Mouse (Mus musculus): ENCODE results near the gene Coro1c. TPM values are rescaled to one million over a fixed set of nuclear protein-coding genes. Genes with fewer than 3 reads are reported as not detected.

The Coro1c gene
- polyA plus RNA-seq, 1 experiment from 2014 or later, result 163 TPM

GRCm38 (mm10) chr5:113939263-113939900 is 30.8 kb upstream of the Coro1c start:
- H3K4me1 ChIP-seq, result peaks cover 37% of the 10 kb centered on the region
- H3K27me3 ChIP-seq (ENCODE audit: insufficient read depth, poor library complexity, severe bottlenecking), result no peaks in the 10 kb centered on the region
- H3K4me3 ChIP-seq, result no peak overlapping the region
- WGBS, result 54% methylated on average over 12 of the region's 12 CpGs
- no peak for DNase-seq (ENCODE audit: low spot score)
- H3K9me3 ChIP-seq, result no peaks in the 10 kb centered on the region
- peaks cover 49% of the 10 kb centered on the region for H3K36me3 ChIP-seq
- H3K27ac ChIP-seq, result no peak overlapping the region

GRCm38 (mm10) chr5:113937650-113938049 is 29.1 kb upstream of the Coro1c start:
- H3K27me3 ChIP-seq (ENCODE audit: insufficient read depth, poor library complexity, severe bottlenecking), result no peaks in the 10 kb centered on the region
- no peak for DNase-seq (ENCODE audit: low spot score)
- H3K27ac ChIP-seq, result peak overlapping the region; percentile 79
- H3K36me3 ChIP-seq, result peaks cover 32% of the 10 kb centered on the region
- H3K4me3 ChIP-seq, result no peak overlapping the region
- WGBS, result 46% methylated on average over 7 of the region's 7 CpGs
- no peaks in the 10 kb centered on the region for H3K9me3 ChIP-seq
- peaks cover 39% of the 10 kb centered on the region for H3K4me1 ChIP-seq

DNA sequence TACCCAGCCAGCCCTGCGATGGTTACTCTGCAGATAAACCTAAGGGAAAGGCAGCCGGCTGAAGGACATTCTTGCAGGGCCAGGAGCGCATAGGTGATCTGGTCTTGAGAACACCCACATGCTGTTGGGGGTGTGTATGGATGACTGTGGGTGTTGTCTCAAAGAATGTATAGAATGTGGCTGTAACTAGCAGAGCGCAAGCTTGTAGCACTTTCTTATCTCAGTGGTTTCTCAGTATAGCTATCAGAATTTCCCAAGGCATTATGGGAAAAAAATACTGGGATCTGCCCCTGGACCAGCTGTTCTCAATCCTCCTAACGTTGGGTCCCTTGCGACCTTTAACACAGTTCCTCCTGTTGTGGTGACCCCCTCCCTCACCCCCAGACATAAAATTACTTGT is 25.3 kb upstream of the Coro1c start:
- H3K27me3 ChIP-seq (ENCODE audit: insufficient read depth, poor library complexity, severe bottlenecking), result no peaks in the 10 kb centered on the region
- H3K36me3 ChIP-seq, result 0 out of 2 replicates have a peak, but pooled peaks cover 5% of the 10 kb centered on the region
- DNase-seq (ENCODE audit: low spot score), result no peak
- WGBS, result 35% methylated on average over 6 of the region's 6 CpGs
- H3K4me3 ChIP-seq, result no peak overlapping the region
- H3K27ac ChIP-seq, result peak overlapping the region; percentile 59
- no peaks in the 10 kb centered on the region for H3K9me3 ChIP-seq
- peaks cover 51% of the 10 kb centered on the region for H3K4me1 ChIP-seq

- no peak for DNase-seq (ENCODE audit: low spot score)
- no peak overlapping the region for H3K4me3 ChIP-seq
- H3K4me1 ChIP-seq, result peaks cover 47% of the 10 kb centered on the region
- H3K27me3 ChIP-seq (ENCODE audit: insufficient read depth, poor library complexity, severe bottlenecking), result no peaks in the 10 kb centered on the region
- 0 out of 2 replicates have a peak, but pooled peaks cover 2% of the 10 kb centered on the region for H3K36me3 ChIP-seq
- peak overlapping the region; percentile 59 for H3K27ac ChIP-seq
- 78% methylated on average over 4 of the region's 4 CpGs for WGBS
- H3K9me3 ChIP-seq, result peaks cover under 1% of the 10 kb centered on the region; the same call in 1 of the 2 replicates
Observed at GRCm38 (mm10) chr5:113933480-113933879, 24.9 kb upstream of the Coro1c start.

DNA sequence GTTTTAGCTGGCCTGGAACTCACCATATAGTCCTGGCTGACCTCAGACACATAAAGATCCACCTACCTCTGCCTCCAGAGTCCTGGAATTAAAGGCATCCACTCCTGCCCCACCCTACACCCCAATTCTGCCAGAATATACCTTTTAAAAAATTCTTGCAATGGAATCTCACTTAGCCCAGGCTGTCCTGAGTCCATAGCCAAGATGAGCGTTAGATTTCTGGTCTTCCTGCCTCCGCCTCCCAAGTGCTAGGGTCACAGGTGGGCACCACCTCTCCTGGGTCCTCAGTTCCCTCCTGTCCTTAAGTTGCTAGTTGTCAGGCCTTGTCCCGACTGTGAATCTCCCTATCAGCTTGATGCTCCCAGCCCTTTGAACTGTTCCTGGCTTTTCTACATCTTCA is 23.8 kb upstream of the Coro1c start:
- Histone ChIP-seq H3K4me3 (no peak overlapping the region), H3K4me1 (peaks cover 35% of the 10 kb centered on the region), H3K36me3 (peaks cover 5% of the 10 kb centered on the region; the same call in 1 of the 2 replicates), H3K27me3 (ENCODE audit: insufficient read depth, poor library complexity, severe bottlenecking) (no peaks in the 10 kb centered on the region), H3K9me3 (peaks cover 11% of the 10 kb centered on the region; the same call in 1 of the 2 replicates), H3K27ac (no peak overlapping the region; the same call in none of the 2 replicates)
- DNase-seq (ENCODE audit: low spot score), result no peak
- 69% methylated on average over 3 of the region's 3 CpGs for WGBS

DNA sequence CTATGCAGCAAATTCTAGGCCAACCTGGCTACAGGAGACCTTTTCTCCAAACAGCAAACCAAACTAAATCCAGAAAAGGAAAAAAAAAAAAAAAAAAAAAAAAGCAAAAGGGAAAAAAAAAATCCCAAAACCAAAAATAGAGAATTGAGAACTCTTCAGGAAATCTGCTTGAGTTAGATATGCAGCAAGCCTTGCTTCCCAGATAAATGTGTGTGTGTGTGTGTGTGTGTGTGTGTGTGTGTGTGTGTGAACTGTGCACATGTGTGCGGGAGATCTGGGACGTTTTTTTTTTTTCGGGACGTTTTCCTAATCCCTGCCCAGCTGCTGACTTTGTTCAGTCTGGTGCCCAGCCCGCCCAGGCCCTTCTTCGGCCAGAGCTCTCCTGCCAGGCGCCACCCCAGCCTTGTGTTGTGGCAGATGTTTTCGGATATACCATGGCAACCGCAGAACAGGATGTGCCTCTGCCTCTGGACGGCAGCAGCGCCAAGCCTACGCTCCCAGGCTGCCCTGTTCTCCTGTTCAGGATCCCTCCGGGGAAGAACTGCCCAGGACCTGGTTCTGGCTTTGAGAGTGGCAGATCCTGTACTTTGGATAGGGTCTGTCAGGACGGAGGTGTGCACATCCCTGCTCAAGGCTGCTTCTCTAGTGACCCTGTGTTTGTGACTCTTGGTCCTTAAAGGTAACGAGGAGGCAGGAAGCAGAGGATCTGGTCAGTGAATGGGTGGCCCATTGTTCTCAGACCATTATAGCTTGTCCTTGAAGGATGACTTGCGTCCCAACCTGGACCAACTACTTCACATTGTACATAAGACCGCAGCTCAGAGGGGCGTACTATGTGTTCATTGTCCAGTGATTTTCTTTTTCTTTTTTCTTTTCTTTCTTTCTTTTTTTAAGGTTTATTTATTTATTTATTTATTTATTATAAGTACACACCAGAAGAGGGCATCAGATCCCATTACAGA is 22.4 kb upstream of the Coro1c start:
- DNase-seq (ENCODE audit: low spot score), result peak; percentile 91

GRCm38 (mm10) chr5:113929950-113930647 is 21.5 kb upstream of the Coro1c start:
- peaks cover 5% of the 10 kb centered on the region; the same call in 1 of the 2 replicates for H3K36me3 ChIP-seq
- peaks cover 11% of the 10 kb centered on the region; the same call in 1 of the 2 replicates for H3K9me3 ChIP-seq
- peak overlapping the region; percentile 71 for H3K27ac ChIP-seq
- no peaks in the 10 kb centered on the region for H3K27me3 ChIP-seq (ENCODE audit: insufficient read depth, poor library complexity, severe bottlenecking)
- H3K4me1 ChIP-seq, result peaks cover 43% of the 10 kb centered on the region
- H3K4me3 ChIP-seq, result no peak overlapping the region
- DNase-seq (ENCODE audit: low spot score), result no peak
- WGBS, result 49% methylated on average over 10 of the region's 10 CpGs

More for the DNA sequence above, 22.4 kb upstream of the Coro1c start:
- H3K4me3 ChIP-seq, result peak overlapping the region; percentile 37; the same call in 1 of the 2 replicates
- peak overlapping the region; percentile 77 for H3K27ac ChIP-seq
- H3K4me1 ChIP-seq, result peaks cover 36% of the 10 kb centered on the region
- H3K9me3 ChIP-seq, result peaks cover 11% of the 10 kb centered on the region; the same call in 1 of the 2 replicates
- H3K36me3 ChIP-seq, result peaks cover 5% of the 10 kb centered on the region; the same call in 1 of the 2 replicates
- no peaks in the 10 kb centered on the region for H3K27me3 ChIP-seq (ENCODE audit: insufficient read depth, poor library complexity, severe bottlenecking)
- 33% methylated on average over 18 of the region's 18 CpGs for WGBS

GRCm38 (mm10) chr5:113929526-113929925 is 21.0 kb upstream of the Coro1c start:
- Histone ChIP-seq H3K4me1 (peaks cover 42% of the 10 kb centered on the region), H3K27ac (peak overlapping the region; percentile 71; the same call in 1 of the 2 replicates), H3K36me3 (peaks cover 5% of the 10 kb centered on the region; the same call in 1 of the 2 replicates), H3K9me3 (peaks cover 11% of the 10 kb centered on the region; the same call in 1 of the 2 replicates), H3K27me3 (ENCODE audit: insufficient read depth, poor library complexity, severe bottlenecking) (no peaks in the 10 kb centered on the region), H3K4me3 (no peak overlapping the region)
- no peak for DNase-seq (ENCODE audit: low spot score)
- WGBS, result 55% methylated on average over 10 of the region's 10 CpGs

- no peaks in the 10 kb centered on the region for H3K27me3 ChIP-seq (ENCODE audit: insufficient read depth, poor library complexity, severe bottlenecking)
- H3K4me3 ChIP-seq, result no peak overlapping the region
- peaks cover 11% of the 10 kb centered on the region; the same call in 1 of the 2 replicates for H3K9me3 ChIP-seq
- WGBS, result 83% methylated on average over 4 of the region's 4 CpGs
- no peak for DNase-seq (ENCODE audit: low spot score)
- H3K4me1 ChIP-seq, result peaks cover 23% of the 10 kb centered on the region
- no peak overlapping the region for H3K27ac ChIP-seq
- peaks cover 5% of the 10 kb centered on the region; the same call in 1 of the 2 replicates for H3K36me3 ChIP-seq
Observed at GRCm38 (mm10) chr5:113924608-113925007, 16.1 kb upstream of the Coro1c start.

DNA sequence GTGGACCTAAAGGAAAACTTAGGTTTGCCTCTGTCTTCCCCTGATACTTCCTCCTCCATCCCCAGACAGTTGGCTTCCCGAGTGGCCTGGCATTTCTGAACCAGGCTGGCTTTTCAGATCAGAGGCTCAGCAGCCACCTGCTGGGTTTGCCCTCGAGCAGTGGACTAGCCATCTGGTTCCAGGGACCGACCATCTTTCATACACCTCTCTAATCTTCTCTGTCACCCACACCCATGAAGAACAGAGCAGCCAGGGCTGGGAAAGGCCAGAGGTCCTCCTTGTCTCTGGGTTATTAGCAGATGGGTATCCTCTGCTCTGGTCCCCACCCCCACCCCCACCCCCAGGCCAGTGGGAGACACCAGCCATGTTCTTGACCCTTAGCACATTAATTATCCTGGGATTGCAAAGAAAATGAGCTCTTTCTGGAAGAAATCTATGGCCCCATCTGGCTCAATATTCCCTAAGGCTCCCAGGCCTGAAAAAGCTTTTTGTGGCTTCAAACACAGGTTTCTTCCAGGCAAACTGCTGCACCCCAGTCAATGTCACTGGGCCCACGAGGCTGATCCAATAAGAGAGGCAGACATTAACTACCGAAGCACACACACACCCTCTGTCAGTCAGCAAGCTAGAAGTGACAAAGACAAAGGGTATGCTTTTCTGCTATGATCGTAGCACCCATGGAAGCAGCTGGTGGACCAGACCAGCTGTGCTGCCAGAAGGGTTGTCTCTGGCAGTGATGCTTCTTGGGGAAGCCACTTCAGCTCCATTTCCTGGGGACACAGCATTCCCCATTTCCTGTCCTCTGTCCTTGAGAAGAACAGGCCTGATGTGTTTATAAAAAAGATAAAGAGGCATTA is 13.0 kb upstream of the Coro1c start:
- peak overlapping the region; percentile 59; the same call in 1 of the 2 replicates for H3K27ac ChIP-seq
- WGBS, result 47% methylated on average over 6 of the region's 6 CpGs
- DNase-seq (ENCODE audit: low spot score), result no peak

GRCm38 (mm10) chr5:113919060-113919459 is 10.5 kb upstream of the Coro1c start:
- no peaks in the 10 kb centered on the region for H3K36me3 ChIP-seq
- peaks cover 37% of the 10 kb centered on the region for H3K4me1 ChIP-seq
- no peaks in the 10 kb centered on the region for H3K9me3 ChIP-seq
- H3K27ac ChIP-seq, result peak overlapping the region; percentile 49; the same call in 1 of the 2 replicates
- H3K4me3 ChIP-seq, result no peak overlapping the region
- no peaks in the 10 kb centered on the region for H3K27me3 ChIP-seq (ENCODE audit: insufficient read depth, poor library complexity, severe bottlenecking)
- WGBS, result 72% methylated on average over 7 of the region's 7 CpGs
- no peak for DNase-seq (ENCODE audit: low spot score)

More for the DNA sequence above, 13.0 kb upstream of the Coro1c start:
- no peaks in the 10 kb centered on the region for H3K9me3 ChIP-seq
- no peaks in the 10 kb centered on the region for H3K27me3 ChIP-seq (ENCODE audit: insufficient read depth, poor library complexity, severe bottlenecking)
- peaks cover 33% of the 10 kb centered on the region for H3K4me1 ChIP-seq
- no peaks in the 10 kb centered on the region for H3K36me3 ChIP-seq
- no peak overlapping the region for H3K4me3 ChIP-seq

All from heart, embryonic 10.5 days (tissue).